Mouse (Mus musculus) mouse trophoblast stem cell (cell line): ENCODE results near the gene Otud5.
"Not testable (repeated sequence)": the region's sequence is repeated elsewhere in the genome, so short reads cannot be mapped to it uniquely, and the experiment has no call there.

Experiments
- in situ Hi-C, 2 experiments: fragments of 300-500 bp; cut with MseI, MboI; formaldehyde crosslinking; loops; 2 replicates in 1 of 2; 3 replicates in 1 of 2; pipeline ENCODE4 v1.15.1; 2025

The Otud5 gene

GRCm38 (mm10) chrX:7841163-7842162, at the start of gene Otud5:
TSS of gene Otud5 (plus strand) at chrX:7841364.
- in situ Hi-C loops = no loop called here

GRCm38 (mm10) chrX:7793361-7793760, 47.8 kb upstream of the Otud5 start:
- in situ Hi-C loops = no loop called here

- in situ Hi-C loops = no loop called here
Observed at GRCm38 (mm10) chrX:7795016-7795415, 46.1 kb upstream of the Otud5 start.

- in situ Hi-C loops = no loop called here
Observed at GRCm38 (mm10) chrX:7797327-7797726, 43.8 kb upstream of the Otud5 start.

GRCm38 (mm10) chrX:7802157-7802556, 39.0 kb upstream of the Otud5 start:
- in situ Hi-C loops = not testable (repeated sequence)

GRCm38 (mm10) chrX:7815016-7815415, 26.1 kb upstream of the Otud5 start:
- in situ Hi-C loops = not testable (repeated sequence)

- in situ Hi-C loops = no loop called here
Observed at GRCm38 (mm10) chrX:7821865-7822779, 19.0 kb upstream of the Otud5 start, which contains the start of gene Kcnd1. TSS of gene Kcnd1 (plus strand) at chrX:7822289.

- in situ Hi-C loops = no loop called here
Observed at GRCm38 (mm10) chrX:7837146-7837545, 4.0 kb upstream of the Otud5 start.

GRCm38 (mm10) chrX:7840842-7841162, 362 bp upstream of the Otud5 start:
- in situ Hi-C loops = no loop called here

GRCm38 (mm10) chrX:7842318-7842717, 1.2 kb downstream of the Otud5 start:
- in situ Hi-C loops = no loop called here

GRCm38 (mm10) chrX:7847845-7848244, 6.7 kb downstream of the Otud5 start:
- in situ Hi-C loops = no loop called here

- in situ Hi-C loops = no loop called here
Observed at GRCm38 (mm10) chrX:7854578-7854977, 13.4 kb downstream of the Otud5 start.

GRCm38 (mm10) chrX:7859191-7859753, 18.1 kb downstream of the Otud5 start:
- in situ Hi-C loops = no loop called here

GRCm38 (mm10) chrX:7863181-7863580, 22.0 kb downstream of the Otud5 start:
- in situ Hi-C loops = no loop called here

GRCm38 (mm10) chrX:7864551-7864950, 23.4 kb downstream of the Otud5 start:
- in situ Hi-C loops = no loop called here

GRCm38 (mm10) chrX:7865343-7865742, 24.2 kb downstream of the Otud5 start:
- in situ Hi-C loops = no loop called here

GRCm38 (mm10) chrX:7865786-7866185, 24.6 kb downstream of the Otud5 start:
- in situ Hi-C loops = no loop called here

GRCm38 (mm10) chrX:7867141-7867540, 26.0 kb downstream of the Otud5 start:
- in situ Hi-C loops = no loop called here

GRCm38 (mm10) chrX:7868506-7868905, 27.3 kb downstream of the Otud5 start:
- in situ Hi-C loops = no loop called here

- in situ Hi-C loops = no loop called here
Observed at GRCm38 (mm10) chrX:7869826-7870225, 28.7 kb downstream of the Otud5 start.

- in situ Hi-C loops = no loop called here
Observed at GRCm38 (mm10) chrX:7878007-7878419, 36.8 kb downstream of the Otud5 start, which contains the start of gene Pim2. TSS of gene Pim2 (plus strand) at chrX:7878262.

GRCm38 (mm10) chrX:7878495-7878894, 37.3 kb downstream of the Otud5 start:
- in situ Hi-C loops = no loop called here
